Mouse (Mus musculus) lung, postnatal 10 days (tissue): ENCODE results near the gene 1110032A03Rik.

Experiments
- DNase-seq: peaks from one replicate; pipeline ENCODE4 v3.0.0; 2021

Gene 1110032A03Rik

GRCm38 (mm10) chr9:50768107-50769002, 7.0 kb downstream of the 1110032A03Rik start, which contains the start of gene Fdxacb1:
TSS of gene Fdxacb1 (plus strand) at chr9:50768236.
- DNase-seq, result peak; percentile 99

GRCm38 (mm10) chr9:50767531-50768106, 7.7 kb downstream of the 1110032A03Rik start:
- no peak for DNase-seq

- peak; percentile 54 for DNase-seq
Measured at GRCm38 (mm10) chr9:50763331-50763730, 12.0 kb downstream of the 1110032A03Rik start.

GRCm38 (mm10) chr9:50761520-50762243, 13.6 kb downstream of the 1110032A03Rik start:
- DNase-seq, result no peak

GRCm38 (mm10) chr9:50756711-50757110, 18.6 kb downstream of the 1110032A03Rik start:
- DNase-seq, result no peak

GRCm38 (mm10) chr9:50753947-50754346, 21.4 kb downstream of the 1110032A03Rik start:
- no peak for DNase-seq

- peak; percentile 95 for DNase-seq
Measured at GRCm38 (mm10) chr9:50752784-50753615, 22.3 kb downstream of the 1110032A03Rik start.

- peak; percentile 75 for DNase-seq
Measured at GRCm38 (mm10) chr9:50752054-50752602, 23.2 kb downstream of the 1110032A03Rik start, which contains the start of gene Hspb2. TSS of gene Hspb2 (minus strand) at chr9:50752354.

- no peak for DNase-seq
Measured at GRCm38 (mm10) chr9:50751323-50751722, 24.0 kb downstream of the 1110032A03Rik start, which contains the start of gene Cryab. TSS of gene Cryab (plus strand) at chr9:50751325.

GRCm38 (mm10) chr9:50750706-50751105, 24.6 kb downstream of the 1110032A03Rik start:
- peak; percentile 51 for DNase-seq

- peak; percentile 66 for DNase-seq
Measured at GRCm38 (mm10) chr9:50746214-50746677, 29.1 kb downstream of the 1110032A03Rik start, which contains the start of gene 2310030G06Rik. TSS of gene 2310030G06Rik (minus strand) at chr9:50746536.

- peak; percentile 48 for DNase-seq
Measured at GRCm38 (mm10) chr9:50745806-50746205, 29.5 kb downstream of the 1110032A03Rik start.

- no peak for DNase-seq
Measured at GRCm38 (mm10) chr9:50742744-50743143, 32.6 kb downstream of the 1110032A03Rik start.

- DNase-seq, result no peak
Measured at GRCm38 (mm10) chr9:50742261-50742660, 33.1 kb downstream of the 1110032A03Rik start.

- DNase-seq, result no peak
Measured at GRCm38 (mm10) chr9:50740867-50741784, 34.2 kb downstream of the 1110032A03Rik start.

GRCm38 (mm10) chr9:50738914-50739870, 36.1 kb downstream of the 1110032A03Rik start, which contains the start of gene Dixdc1:
TSS of gene Dixdc1 (minus strand) at chr9:50739517.
- peak; percentile 96 for DNase-seq

GRCm38 (mm10) chr9:50734989-50735388, 40.3 kb downstream of the 1110032A03Rik start:
- peak; percentile 72 for DNase-seq

GRCm38 (mm10) chr9:50732560-50732959, 42.8 kb downstream of the 1110032A03Rik start:
- DNase-seq, result no peak

GRCm38 (mm10) chr9:50729600-50729999, 45.7 kb downstream of the 1110032A03Rik start:
- no peak for DNase-seq
